Mouse (Mus musculus) heart, postnatal 36 days (tissue): Measurements from ENCODE around the gene Rdh8. TPM values are rescaled to one million over a fixed set of nuclear protein-coding genes. Genes with fewer than 3 reads are reported as not detected.
"Not testable (repeated sequence)": the region's sequence is repeated elsewhere in the genome, so short reads cannot be mapped to it uniquely, and the experiment has no call there.

Experiments
- DNase-seq, 2 experiments: peaks; one replicate each; pipeline ENCODE4 v3.0.0; 2021 to 2022
- intact Hi-C: fragments of 180-260 bp; cut with DNase I; formaldehyde crosslinking; loops from one replicate; pipeline ENCODE4 v1.15.1; 2025
- total RNA-seq, 2 experiments: library from RNA; stranded (reverse); gene quantifications; 2 replicates each; pipeline ENCODE4 v1.2.3; 2021

The Rdh8 gene
- total RNA-seq, 2 experiments from 2014 or later, result not detected

DNA sequence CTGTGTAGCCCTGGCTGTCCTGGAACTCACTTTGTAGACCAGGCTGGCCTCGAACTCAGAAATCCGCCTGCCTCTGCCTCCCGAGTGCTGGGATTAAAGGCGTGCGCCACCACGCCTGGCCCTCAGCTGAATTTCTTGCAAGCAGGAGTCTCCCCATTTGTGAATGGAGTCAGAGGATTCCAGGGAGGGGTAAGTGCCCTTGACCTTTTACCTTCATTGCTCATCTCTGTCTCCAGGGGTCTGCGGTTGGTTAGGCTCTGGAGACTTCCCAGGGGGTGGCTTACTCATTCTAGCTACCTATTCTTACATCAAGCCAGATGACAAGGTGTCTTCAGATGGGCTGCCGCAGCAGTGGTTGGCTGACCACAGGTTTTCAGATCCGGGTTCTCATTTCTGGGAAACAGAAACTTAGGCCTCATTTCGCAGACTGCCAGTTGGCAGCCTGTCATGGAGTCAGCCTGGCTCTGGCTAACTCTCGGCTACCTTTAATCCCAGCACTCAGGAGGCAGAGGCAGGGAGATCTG, 17.2 kb downstream of the Rdh8 start:
- intact Hi-C loops, result loop anchor here (5.0 kb wide), 1 partner anchor 173 kb away; no protein-coding TSS in a partner anchor
- DNase-seq, result not testable (repeated sequence)

DNA sequence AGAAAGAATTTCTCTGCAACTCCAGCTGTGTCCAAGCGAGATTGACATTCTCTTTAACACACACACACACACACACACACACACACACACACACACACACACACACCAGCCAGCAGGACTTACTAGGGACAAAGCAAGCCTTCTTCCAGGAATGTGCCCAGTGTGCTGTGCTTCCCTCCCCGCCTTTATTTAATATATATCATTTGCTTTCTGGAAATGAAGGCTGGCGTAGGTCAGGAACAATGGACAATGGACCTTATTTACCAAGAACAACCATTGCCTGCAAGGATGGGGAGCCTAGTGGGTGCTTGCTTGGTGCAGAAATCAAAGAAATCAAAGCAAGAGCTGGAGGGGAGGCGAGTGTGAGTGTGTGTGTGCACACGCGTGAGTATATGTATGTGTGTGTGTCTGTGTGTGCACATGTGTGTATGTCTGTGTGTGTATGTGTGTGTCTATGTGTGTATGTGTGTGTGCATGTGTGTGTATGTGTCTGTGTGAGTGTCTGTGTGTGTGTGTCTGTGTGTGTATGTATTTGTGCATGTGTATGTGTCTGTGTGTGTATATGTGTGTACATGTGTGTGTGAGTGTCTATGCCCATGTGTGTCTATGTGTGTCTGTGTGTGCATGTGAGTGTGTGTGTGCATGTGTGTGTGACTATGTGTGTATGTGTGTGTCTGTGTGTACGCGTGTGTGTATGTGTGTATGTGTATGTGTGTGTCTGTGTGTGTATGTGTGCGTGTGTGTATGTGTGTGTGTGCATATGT, 19.1 kb downstream of the Rdh8 start:
- intact Hi-C loops, result loop anchor here (5.0 kb wide), 1 partner anchor 175 kb away; no protein-coding TSS in a partner anchor
- DNase-seq, result no peak

DNA sequence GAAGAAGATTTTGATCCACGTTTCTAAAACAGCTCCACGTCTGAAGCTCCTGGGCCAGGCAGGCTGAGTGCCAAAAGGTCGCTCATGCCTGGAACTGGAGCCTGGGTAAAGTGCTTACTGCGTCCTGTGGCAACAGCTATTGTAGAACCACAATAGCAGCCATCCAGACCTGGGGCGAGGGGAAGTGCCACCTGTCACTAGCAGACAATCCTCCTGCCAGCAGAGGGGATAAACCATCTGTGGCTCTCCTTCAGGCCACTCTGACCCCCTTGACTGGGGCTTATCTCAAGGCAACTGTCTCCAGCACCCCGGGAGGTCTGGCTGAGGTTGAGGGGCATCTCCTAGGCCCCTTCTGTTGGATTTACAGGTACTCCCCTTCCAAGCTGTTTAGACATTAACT, 20.6 kb downstream of the Rdh8 start:
- DNase-seq, result no peak
- intact Hi-C loops, result loop anchor here (5.0 kb wide), 1 partner anchor 177 kb away; no protein-coding TSS in a partner anchor

DNA sequence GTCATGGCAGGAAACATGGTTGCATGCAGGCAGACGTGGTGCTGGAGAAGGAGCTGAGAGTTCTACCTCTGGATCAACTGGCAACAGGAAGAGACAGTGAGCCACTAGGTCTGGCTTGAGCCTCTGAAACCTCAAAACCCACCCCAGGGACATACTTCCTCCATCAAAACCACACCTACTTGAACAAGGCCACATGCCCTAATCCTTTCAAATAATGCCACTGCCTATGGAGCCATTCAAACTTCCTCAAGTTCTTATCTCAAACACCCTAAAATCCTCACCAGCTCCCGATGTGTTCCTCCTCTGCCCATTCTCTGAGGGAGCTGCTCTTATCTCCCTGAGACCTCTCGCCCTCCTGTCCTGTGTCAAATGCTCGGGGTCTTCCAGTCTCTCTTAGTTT, 23.9 kb downstream of the Rdh8 start:
- no peak for DNase-seq
- intact Hi-C loops, result no loop called here

DNA sequence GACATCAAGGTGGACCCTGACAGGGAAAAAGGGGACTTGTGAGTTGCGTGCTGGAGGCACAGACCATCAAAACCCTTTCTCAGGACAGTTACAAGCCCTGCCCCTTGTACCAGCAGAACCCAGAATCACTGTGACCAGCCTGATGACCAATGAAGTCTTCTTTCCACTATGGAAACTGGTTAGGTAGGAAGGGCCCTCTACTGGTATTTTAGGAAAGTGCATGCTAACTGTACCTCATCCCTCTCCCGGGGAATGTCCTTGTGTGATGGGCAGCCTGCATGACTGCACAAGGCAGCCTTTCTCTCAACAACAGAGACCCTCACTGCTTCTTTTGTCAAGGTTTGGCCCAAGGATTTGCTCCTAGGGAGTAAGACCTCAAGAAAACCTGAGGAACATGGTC, 24.4 kb downstream of the Rdh8 start:
- intact Hi-C loops, result no loop called here

DNA sequence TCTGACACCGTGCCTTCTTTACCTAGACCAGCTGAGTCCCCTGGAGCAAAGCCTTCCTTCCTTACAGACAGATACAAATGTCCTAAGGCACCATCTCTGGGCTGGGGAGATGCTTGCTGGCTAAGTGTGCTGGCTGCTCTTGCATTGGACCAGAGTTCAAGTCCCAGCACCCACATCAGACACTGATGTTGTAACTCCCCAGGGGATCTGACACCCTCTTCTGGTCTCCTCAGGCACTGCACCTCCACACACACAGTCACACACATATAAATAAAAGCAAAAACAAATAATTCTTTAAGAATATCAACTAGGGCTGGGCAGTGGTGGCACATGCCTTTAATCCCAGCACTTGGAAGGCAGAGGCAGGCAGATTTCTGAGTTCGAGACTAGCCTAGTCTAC, 31.9 kb downstream of the Rdh8 start:
- intact Hi-C loops, result no loop called here
- DNase-seq, result no peak

More for the DNA sequence above, 24.4 kb downstream of the Rdh8 start:
- DNase-seq, result no peak

DNA sequence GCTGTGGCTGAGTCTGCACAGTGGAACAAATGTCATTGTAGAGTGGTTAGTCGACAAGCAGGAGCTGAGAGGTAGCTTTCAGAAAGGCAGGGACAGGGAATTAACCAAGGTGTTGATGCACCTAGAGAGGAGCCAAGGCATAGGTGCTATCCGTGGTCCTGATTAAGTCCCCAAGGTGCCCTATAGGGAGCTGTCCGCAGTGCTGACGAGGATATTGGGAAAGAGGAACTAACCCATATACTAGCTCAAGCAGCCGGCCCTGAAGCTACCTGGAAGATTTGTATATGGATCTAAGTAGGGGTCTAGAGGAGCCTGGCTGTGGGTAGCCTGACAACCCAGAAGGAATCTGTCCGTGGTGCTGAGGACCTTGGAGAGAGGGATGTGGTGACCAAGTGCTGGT, 38.8 kb downstream of the Rdh8 start:
- DNase-seq, result peak; percentile 24 to 52
- intact Hi-C loops, result no loop called here

DNA sequence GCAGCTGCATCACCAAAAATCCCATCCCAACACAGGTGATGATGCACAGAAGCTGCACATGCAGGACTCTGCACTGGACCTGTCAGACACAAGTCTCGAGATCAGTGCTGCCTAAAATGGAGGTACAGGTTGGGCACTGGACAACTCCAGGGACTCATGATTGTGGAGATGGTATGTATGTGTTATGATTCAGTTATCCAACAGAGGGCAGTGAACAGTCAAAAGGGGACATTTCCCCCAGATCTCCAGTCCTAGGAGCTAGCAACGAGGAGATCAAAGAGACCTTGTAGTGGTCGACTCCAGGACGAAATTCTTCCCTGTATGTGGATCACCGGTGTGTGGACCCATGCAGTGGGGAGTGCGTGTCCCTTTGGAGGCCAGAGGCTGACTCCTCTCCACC, 41.6 kb downstream of the Rdh8 start:
- intact Hi-C loops, result no loop called here
- no peak for DNase-seq

DNA sequence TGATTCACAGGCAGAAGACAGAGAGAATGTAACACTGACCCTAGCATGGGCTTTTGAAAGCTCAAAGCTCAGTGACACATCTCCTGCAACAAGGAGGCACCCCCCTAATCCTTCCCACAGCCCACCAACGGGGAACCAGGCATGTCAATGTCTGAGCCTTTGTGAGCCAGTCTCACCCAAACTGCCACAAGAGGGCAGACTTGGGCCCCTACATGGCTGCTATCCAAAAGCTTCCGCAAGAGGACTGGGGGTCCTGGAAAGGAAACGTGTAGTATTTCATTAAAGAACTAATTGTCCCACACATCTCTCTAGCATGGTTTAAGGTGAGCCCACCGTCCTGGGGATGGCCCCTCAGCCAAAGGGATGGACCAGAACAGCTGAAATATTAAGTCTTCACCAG, 43.5 kb downstream of the Rdh8 start:
- intact Hi-C loops, result no loop called here
- peak in 1 of 2 experiments; percentile 35 for DNase-seq

DNA sequence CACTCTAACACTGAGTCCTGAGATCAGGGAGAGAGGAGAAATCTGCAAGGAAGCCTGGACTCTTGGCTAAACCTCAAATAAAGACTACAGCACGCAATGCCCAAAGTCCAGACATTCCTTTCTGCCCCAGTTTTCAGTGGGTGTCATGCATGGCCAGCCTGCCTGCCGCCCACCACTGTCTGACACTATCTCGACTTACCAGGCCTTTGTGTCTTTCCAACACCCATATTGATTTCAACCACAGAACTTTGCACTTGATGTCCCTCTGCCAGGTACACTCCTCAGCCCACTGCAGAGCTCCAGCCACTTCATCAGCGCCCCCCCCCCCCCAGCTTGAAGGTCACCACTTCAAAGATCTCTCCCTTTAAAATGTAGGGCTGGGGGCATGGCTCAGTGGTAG, 43.9 kb downstream of the Rdh8 start:
- intact Hi-C loops, result no loop called here
- DNase-seq, result no peak

DNA sequence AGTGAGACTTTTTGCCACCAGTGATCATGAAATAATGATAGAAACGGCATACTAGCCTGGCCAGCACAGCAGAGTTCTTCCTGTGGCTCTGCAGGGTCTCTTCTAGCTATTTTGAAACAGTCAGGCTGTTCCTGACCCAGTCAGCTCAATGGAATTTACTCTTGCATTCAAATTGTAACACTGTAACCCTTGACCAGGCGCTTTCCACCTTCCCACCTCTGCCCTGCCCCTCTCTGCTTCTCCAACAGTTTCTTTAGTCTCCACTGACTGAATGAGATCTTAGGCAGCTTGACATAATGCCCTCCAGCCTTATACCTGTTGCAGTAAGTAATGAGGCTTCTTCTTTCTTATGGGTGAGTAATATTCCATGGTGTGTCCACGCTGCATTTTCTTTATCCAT, 48.6 kb downstream of the Rdh8 start:
- intact Hi-C loops, result no loop called here
- no peak for DNase-seq

DNA sequence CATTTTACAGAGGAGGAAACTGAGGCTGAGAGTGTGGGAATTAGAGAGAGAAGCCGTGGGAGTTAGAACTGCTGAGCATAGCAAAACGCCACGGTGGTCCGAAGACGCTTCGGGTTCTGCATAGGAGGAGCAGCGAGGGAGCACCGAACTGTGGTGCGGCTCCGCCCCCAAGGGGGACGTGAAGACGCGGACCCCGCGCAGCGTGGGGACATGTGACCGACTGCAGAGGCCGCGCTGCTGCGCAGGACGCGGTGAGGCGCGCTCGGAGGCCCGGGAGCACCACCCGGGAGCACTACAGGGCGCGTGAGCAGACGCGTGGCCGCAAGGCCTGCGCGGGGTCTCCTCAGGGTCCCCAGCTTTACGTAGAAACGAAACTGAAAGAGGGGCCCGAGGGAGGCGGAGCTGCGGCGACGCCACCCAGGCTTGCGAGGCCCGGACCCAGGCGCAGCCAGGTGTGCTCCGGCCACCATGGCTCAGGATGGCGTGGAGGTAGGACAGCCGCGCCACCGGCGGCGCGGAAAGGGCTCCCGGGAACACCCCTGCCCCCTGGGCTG, 50.2 kb downstream of the Rdh8 start, which contains the start of gene A230050P20Rik:
TSS of gene A230050P20Rik (plus strand) at position 195 of the 554 bp plus-strand sequence.
- DNase-seq, result peak; percentile 57 to 58
- intact Hi-C loops, result no loop called here

DNA sequence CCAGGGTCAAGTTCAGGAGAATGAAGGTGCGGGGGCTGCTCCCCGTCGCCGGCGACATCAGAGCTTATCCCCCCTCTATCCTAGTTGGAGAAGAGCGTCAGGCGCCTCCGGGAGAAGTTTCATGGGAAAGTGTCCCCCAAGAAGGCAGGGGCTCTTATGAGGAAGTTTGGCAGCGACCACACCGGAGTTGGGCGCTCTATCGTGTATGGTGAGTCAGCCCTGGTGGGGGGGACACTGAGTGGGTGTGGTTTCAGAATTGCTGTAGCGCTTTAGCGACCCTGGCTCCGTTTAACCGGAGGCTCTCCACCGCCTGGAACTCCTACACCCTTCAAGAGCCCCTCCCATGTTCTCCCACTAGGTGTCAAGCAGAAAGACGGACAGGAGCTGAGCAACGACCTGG, 50.9 kb downstream of the Rdh8 start:
- intact Hi-C loops, result no loop called here
- DNase-seq, result peak in 1 of 2 experiments; percentile 22

DNA sequence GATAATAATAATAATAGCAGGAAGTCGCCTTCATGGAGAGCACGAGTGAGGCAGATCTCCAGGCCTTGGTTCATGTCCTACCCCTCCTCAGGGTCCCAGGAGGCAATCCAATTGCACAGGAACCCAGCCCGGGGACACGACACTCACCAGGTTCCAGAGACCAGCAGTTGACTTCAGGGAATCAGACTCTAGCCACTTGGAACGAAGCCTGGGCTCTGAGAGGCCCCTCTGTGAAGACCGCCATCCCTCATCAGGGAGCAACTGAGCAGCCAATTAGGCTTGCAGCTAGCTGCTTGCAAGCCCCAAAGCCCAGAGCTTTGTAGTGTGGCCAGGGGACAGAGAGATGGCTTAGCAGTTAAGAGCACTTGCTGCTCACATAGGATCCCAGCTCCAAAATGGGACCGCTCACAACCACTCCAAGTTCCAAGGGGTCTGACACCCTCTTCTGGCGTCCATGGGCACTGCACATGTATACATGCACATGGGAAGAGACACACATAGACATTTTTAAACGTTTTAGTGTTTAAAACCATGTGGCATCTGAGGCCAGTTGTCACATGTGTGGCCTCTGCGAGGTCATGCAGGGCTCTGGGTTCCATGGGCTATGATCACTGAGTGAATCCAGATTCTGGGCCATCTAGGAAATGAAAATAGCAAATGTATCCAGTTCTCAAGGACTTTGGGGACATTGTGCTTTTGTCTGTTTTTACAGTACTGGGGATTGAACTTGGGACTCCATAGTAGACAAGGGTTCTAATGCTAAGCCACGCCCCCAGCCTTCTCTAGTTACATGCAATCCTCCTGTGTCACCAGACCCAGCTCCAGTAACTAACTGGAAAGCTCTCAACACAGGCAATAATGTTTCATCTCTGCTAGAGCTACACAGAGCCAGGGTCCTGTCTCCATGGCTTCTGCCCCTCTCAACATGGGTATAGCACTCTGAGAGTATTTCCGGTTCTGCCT, 52.2 kb downstream of the Rdh8 start:
- DNase-seq, result no peak
- intact Hi-C loops, result no loop called here

DNA sequence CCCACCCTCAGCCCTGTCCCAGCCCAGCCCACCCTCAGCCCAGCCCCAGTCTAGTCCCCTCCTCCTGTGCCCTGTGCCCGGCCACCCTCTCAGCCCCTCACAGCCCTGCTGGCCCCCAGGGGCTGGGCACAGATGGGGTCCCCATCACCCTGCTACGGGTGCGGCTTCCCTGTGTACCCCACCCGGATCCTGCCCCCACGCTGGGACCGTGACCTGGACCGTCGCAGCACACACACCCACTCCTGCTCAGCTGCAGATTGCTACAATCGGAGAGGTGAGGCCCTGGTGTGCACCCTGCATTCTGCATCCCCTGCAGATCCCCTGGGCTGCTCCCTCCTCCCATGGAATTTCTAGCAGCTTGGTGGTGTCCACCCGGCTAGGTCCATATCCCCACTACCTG, 54.7 kb downstream of the Rdh8 start:
- intact Hi-C loops, result no loop called here

DNA sequence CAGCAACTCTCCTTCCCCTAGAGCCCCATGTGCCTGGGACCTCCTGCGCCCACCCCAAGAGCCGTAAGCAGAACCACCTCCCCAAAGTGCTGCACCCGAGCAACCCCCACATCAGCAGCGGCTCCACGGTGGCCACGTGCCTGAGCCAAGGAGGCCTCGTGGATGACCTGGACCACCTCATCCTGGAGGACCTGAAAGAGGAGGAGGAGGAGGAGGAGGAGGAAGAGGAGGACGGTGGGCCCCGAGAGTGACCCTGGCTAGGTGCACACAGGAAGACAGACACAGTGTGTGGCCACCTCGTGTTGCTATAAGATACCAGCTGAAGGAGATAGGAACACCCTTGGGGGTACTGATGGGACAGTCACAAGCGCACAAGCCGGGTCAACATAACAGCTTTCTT, 55.2 kb downstream of the Rdh8 start:
- intact Hi-C loops, result no loop called here
- no peak for DNase-seq

More for the DNA sequence above, 54.7 kb downstream of the Rdh8 start:
- no peak for DNase-seq

DNA sequence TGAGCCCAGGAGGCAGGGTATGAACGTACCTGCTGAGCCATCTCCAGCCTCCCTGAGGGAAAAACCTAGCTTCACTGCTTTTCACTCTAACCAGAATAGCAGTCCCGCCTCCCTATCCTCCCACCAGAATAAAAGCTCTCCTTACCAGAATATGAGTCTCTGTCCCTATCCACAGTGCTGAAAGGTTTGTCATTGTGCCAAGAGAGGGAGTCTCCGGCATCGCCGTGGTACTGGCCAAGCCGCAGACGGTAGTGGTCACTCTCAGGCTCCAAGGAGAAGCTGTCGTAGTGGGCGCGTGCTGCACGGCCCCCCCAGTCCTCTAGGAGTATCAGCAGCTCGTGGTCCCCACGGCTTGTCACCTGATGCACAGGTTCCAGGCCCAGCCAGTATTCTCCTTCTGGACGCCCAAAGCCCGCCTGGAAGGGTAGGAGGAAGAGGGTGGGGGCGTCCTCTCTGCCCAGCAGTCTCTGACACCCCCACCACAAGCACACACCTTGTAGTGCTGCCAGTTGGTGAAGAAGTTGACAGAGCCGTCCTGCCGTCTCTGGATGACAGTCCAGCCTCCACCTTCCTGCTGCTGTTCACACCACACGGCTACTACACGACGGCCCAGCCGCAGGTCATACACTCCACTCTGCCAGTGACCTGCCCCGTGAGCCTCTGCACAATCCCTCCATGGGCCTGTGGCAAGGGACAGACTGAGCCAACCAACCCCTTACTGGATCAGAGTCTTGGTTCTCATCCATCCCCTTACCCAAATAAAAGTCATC, 56.9 kb downstream of the Rdh8 start:
- no peak for DNase-seq
- intact Hi-C loops, result no loop called here
